Mouse (Mus musculus) hematopoietic multipotent progenitor cell, adult 10-12 weeks (in vitro differentiated cells): ENCODE data around the gene Fat3. TPM values are rescaled to one million over a fixed set of nuclear protein-coding genes. Genes with fewer than 3 reads are reported as not detected.

Experiments used
- polyA plus RNA-seq: library from polyadenylated mRNA; stranded (reverse); fragments of >175 nt; gene quantifications from 2 replicates; pipeline ENCODE4 v1.2.3, GENCODE M21; 2012; ENCODE audit warnings: low replicate concordance

The Fat3 gene
- 0.02 TPM in 1 of 2 replicates, not detected in the other for polyA plus RNA-seq

GRCm38 (mm10) chr9:16501186-16501711 lies at the start of gene Fat3:
TSS of gene Fat3 (minus strand) at chr9:16501285.

GRCm38 (mm10) chr9:15874506-15875160 lies 626.5 kb downstream of the Fat3 start, which contains the start of gene Mtnr1b:
TSS of gene Mtnr1b (minus strand) at chr9:15874556.

